Comparison of ENCODE assay signal across 8 mouse cellular contexts in the genomic region with DNA sequence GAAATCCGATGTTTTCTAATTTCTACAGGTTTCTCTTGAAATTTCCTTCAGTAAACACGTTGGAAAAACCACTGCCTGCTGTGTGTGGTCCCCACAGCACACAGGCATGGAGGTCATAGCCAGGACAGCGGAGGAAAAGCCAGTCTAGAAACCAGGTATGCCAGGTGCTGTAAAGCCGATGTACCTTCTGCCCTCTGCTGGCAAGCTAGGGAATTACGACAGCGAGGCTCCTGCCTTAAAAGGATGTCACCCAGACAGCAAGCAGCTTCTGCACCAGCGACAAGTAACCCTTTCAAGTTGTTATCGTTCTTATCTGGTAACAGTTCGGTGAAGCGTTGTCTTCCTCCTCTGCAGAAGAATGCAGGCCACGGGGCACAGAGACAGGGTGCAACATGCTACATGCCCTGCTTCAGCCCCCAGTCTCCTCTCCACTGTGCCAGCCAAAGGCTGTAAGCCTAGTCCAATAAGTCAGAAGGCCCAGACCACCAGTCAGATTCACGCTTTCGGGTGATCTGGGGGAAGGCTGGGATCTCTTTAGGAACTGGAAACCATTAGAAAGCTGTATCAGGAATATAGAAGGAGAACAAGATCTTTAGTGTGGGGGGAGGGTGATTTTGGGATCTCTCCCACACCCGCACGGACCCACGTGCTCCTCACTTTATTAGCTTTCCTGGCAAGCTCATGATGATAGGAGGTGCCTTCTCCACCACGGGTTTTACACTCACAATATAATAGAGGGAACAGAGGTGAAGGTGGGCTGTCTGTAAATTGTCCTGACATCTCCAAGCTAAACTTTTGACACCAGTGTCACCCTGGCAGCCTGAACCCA.
DNase-seq lines count a peak whose midpoint lies in the region; ATAC-seq and TF ChIP-seq lines count a peak whose summit lies in the region.

No protein-coding gene starts in this region.

- H3K27ac ChIP-seq in heart, embryonic 13.5 days (replicated peaks) = no peak overlapping the region
- no peak overlapping the region for H3K27ac ChIP-seq in layer of hippocampus, adult 2 months

- H3K36me3 ChIP-seq in E14TG2a.4 (ENCODE audit: insufficient read depth, low read length) = no peaks in the 10 kb centered on the region
- H3K36me3 ChIP-seq in heart, embryonic 13.5 days = no peaks in the 10 kb centered on the region

- ATAC-seq in heart, embryonic 13.5 days (ENCODE audit: extremely low read depth, insufficient number of reproducible peaks, low FRiP score, low TSS enrichment) = no peak

- DNase-seq in adrenal gland, adult 2 months = peak; percentile 58
- peak; percentile 75 for DNase-seq in embryo, embryonic 9.5 days (ENCODE audit: extremely low spot score)
- DNase-seq in layer of hippocampus, adult 2 months (ENCODE audit: low spot score in 2 of 2) = peak; percentile 44 to 78
- peak; percentile 66 for DNase-seq in lung, adult 2 months
- peak; percentile 86 to 88 for DNase-seq in right cerebral cortex, adult 2 months (ENCODE audit: low spot score in 2 of 2)
- DNase-seq in urinary bladder, postnatal 14 days (ENCODE audit: low spot score) = peak; percentile 78

- no peaks in the 10 kb centered on the region for H3K27me3 ChIP-seq in E14TG2a.4 (ENCODE audit: insufficient read depth, low read length)
- H3K27me3 ChIP-seq in heart, embryonic 13.5 days (replicated peaks) = peaks cover 6% of the 10 kb centered on the region; the same call in 1 of the 2 replicates

- H3K4me3 ChIP-seq in E14TG2a.4 (replicated peaks; ENCODE audit: low read length) = no peak overlapping the region
- H3K4me3 ChIP-seq in heart, embryonic 13.5 days = no peak overlapping the region
- no peak overlapping the region for H3K4me3 ChIP-seq in layer of hippocampus, adult 2 months
- H3K4me3 ChIP-seq in lung, adult 2 months (replicated peaks; ENCODE audit: extremely low read depth, low read depth, low read length) = no peak overlapping the region

- no peaks in the 10 kb centered on the region for H3K9me3 ChIP-seq in E14TG2a.4 (ENCODE audit: low read length)
- H3K9me3 ChIP-seq in heart, embryonic 13.5 days = no peaks in the 10 kb centered on the region

- peak overlapping the region; percentile 32; the same call in 1 of the 2 replicates for H3K4me2 ChIP-seq in heart, embryonic 13.5 days

- 24% methylated on average over 17 of the region's 17 CpGs for WGBS in heart, embryonic 13.5 days
- WGBS in lung, adult 2 months = 20% methylated on average over 17 of the region's 17 CpGs

- no peak overlapping the region for H3K9ac ChIP-seq in heart, embryonic 13.5 days

- TF ChIP-seq CTCF in E14TG2a.4 (conservative IDR thresholded peaks at IDR 0.05; ENCODE audit: low read length) = peak; percentile 96
- peak; percentile 96 for TF ChIP-seq CTCF in layer of hippocampus, adult 2 months (conservative IDR thresholded peaks at IDR 0.05)
- peak; percentile 98 for TF ChIP-seq CTCF in lung, adult 2 months (IDR thresholded peaks at IDR 0.05; ENCODE audit: insufficient read depth, low read length)

- H3K4me1 ChIP-seq in E14TG2a.4 (replicated peaks; ENCODE audit: low read depth, low read length) = no peaks in the 10 kb centered on the region
- peaks cover 3% of the 10 kb centered on the region; the same call in 1 of the 2 replicates for H3K4me1 ChIP-seq in heart, embryonic 13.5 days
- H3K4me1 ChIP-seq in lung, adult 2 months (ENCODE audit: control insufficient read depth, insufficient read depth, low read length) = no peaks in the 10 kb centered on the region

- no peak for TF ChIP-seq POLR2A in lung, adult 2 months (IDR thresholded peaks at IDR 0.05; ENCODE audit: borderline replicate concordance, extremely low read depth, low read depth, low read length)
